31 mouse cellular contexts compared by ENCODE assay signal in the genomic region with DNA sequence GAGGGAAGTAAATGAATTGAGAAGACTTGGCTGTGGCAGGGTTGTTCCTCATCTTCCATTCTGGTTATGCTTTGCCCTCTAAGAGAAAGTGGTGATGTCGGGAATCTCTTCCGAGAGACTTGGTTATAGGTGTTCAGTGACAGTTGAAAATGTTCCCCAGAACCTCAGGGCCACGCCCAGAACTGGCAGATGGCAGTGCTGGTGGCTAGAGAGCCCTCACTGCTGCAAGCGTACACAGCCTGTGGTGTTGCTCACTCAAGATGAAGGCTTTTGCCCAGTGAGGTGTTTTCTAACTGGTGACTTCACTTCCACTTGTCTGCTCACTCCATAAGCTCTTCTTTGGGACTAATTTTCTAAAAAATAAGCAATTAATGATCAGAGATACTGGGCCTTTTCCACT.
"Had no signal": no experiment of that assay in that cellular context is flagged by ENCODE, and none has a peak within 500 bp of the region (broad histone marks: within the 10 kb centered on the region; RNA-seq: fewer than 3 reads in every experiment).

No protein-coding gene starts in this region.

- H3K9me3 ChIP-seq: limb, embryonic 10.5 days; limb, embryonic 12.5 days; limb, embryonic 13.5 days; limb, embryonic 15.5 days; liver, embryonic 12.5 days; liver, embryonic 13.5 days; liver, embryonic 15.5 days; lung, embryonic 15.5 days; megakaryocyte, embryonic 14.5 days; midbrain, embryonic 12.5 days; midbrain, embryonic 13.5 days; midbrain, embryonic 15.5 days; neural tube, embryonic 12.5 days had no signal

- ATAC-seq: liver, embryonic 12.5 days; liver, postnatal 0 days; lung, postnatal 0 days; midbrain, embryonic 13.5 days; midbrain, embryonic 15.5 days had no signal

- H3K27me3 ChIP-seq: limb, embryonic 12.5 days; limb, embryonic 13.5 days; limb, embryonic 15.5 days; liver, embryonic 12.5 days; liver, embryonic 13.5 days; liver, embryonic 15.5 days; lung, embryonic 15.5 days; megakaryocyte, embryonic 14.5 days; midbrain, embryonic 12.5 days; midbrain, embryonic 13.5 days; midbrain, embryonic 15.5 days; neural tube, embryonic 12.5 days; neural tube, embryonic 13.5 days had no signal

- H3K36me3 ChIP-seq: midbrain, embryonic 15.5 days had no signal

- DNase-seq: left cerebral cortex, postnatal 4 days; liver; liver, embryonic 13.5 days; liver, postnatal 0 days; lung, adult 18-20 months; lung, adult 2 months; lung, embryonic 14.5 days; lung, postnatal 10 days; lung, postnatal 14 days; lung, postnatal 36 days; lung, postnatal 4 days; midbrain, embryonic 14.5 days had no signal

- H3K4me3 ChIP-seq: left cerebral cortex, adult 2 months; limb, embryonic 10.5 days; limb, embryonic 12.5 days; limb, embryonic 13.5 days; limb, embryonic 15.5 days; liver, embryonic 12.5 days; liver, embryonic 13.5 days; liver, embryonic 15.5 days; lung, embryonic 15.5 days; megakaryocyte, embryonic 14.5 days; midbrain, embryonic 12.5 days; midbrain, embryonic 13.5 days; midbrain, embryonic 15.5 days; myocyte; neural tube, embryonic 12.5 days; neural tube, embryonic 13.5 days had no signal

- H3K27ac ChIP-seq: left cerebral cortex, adult 2 months; limb, embryonic 10.5 days; limb, embryonic 12.5 days; limb, embryonic 13.5 days; limb, embryonic 15.5 days; liver, embryonic 12.5 days; liver, embryonic 13.5 days; liver, embryonic 14.5 days; liver, embryonic 15.5 days; lung, embryonic 15.5 days; macrophage; midbrain, embryonic 12.5 days; midbrain, embryonic 13.5 days; midbrain, embryonic 15.5 days; neural tube, embryonic 12.5 days; neural tube, embryonic 13.5 days had no signal

- H3K4me1 ChIP-seq: limb, embryonic 12.5 days; limb, embryonic 13.5 days; limb, embryonic 15.5 days; liver, embryonic 12.5 days; liver, embryonic 15.5 days; lung, embryonic 15.5 days; megakaryocyte, embryonic 14.5 days; midbrain, embryonic 13.5 days; midbrain, embryonic 15.5 days; neural tube, embryonic 12.5 days; neural tube, embryonic 13.5 days had no signal

- H3K4me2 ChIP-seq: limb, embryonic 12.5 days; limb, embryonic 13.5 days; limb, embryonic 15.5 days; liver, embryonic 12.5 days; liver, embryonic 13.5 days; liver, embryonic 15.5 days; lung, embryonic 14.5 days; lung, embryonic 15.5 days; midbrain, embryonic 11.5 days; midbrain, embryonic 12.5 days; midbrain, embryonic 13.5 days; midbrain, embryonic 15.5 days; neural tube, embryonic 12.5 days; neural tube, embryonic 13.5 days had no signal

- H3K9ac ChIP-seq: limb, embryonic 12.5 days; limb, embryonic 13.5 days; limb, embryonic 15.5 days; liver, embryonic 12.5 days; liver, embryonic 13.5 days; liver, embryonic 14.5 days; liver, embryonic 15.5 days; liver, postnatal 0 days; lung, embryonic 14.5 days; lung, embryonic 15.5 days; midbrain, embryonic 12.5 days; midbrain, embryonic 13.5 days; midbrain, embryonic 15.5 days; neural tube, embryonic 12.5 days; neural tube, embryonic 13.5 days had no signal
